Mouse (Mus musculus) layer of hippocampus, postnatal 10 days (tissue): ENCODE measurements around the gene Gm11037. TPM values are rescaled to one million over a fixed set of nuclear protein-coding genes. Genes with fewer than 3 reads are reported as not detected.

ENCODE experiments used
- DNase-seq, 2 experiments: peaks; one replicate each; pipeline ENCODE4 v3.0.0; 2021; ENCODE audit warnings: low spot score in 2 of 2
- total RNA-seq, 2 experiments: library from RNA; stranded (reverse); gene quantifications; 2 replicates each; pipeline ENCODE4 v1.2.3; 2021

The Gm11037 gene
- total RNA-seq, 2 experiments from 2014 or later, result not detected

- peak; percentile 45 to 48 for DNase-seq
These were observed 45.5 kb downstream of the Gm11037 start for GRCm38 (mm10) chr2:131178828-131179245.

- DNase-seq, result peak; percentile 69 to 73
These were observed 46.1 kb downstream of the Gm11037 start for GRCm38 (mm10) chr2:131179246-131179886.

- peak; percentile 84 to 92 for DNase-seq
These were observed 46.8 kb downstream of the Gm11037 start, which contains the start of gene Cenpb for GRCm38 (mm10) chr2:131179990-131180587. Gene Cenpb (minus strand): TSS chr2:131180067.

Other genes with a start within 250 kb of the Gm11037 start
- 10 to 100 TPM; 79.8 to 94.0 TPM for gene 4930402H24Rik, start 227.1 kb upstream of the Gm11037 start, total RNA-seq
- gene Atrn, start 227.0 kb upstream of the Gm11037 start, total RNA-seq, result 100 to 1,000 TPM; 103 TPM
- gene Gfra4, start 90.4 kb upstream of the Gm11037 start, total RNA-seq, result 10 to 100 TPM; 38.7 to 40.0 TPM
- 1 to 10 TPM; 1.1 to 1.4 TPM for gene Adam33, start 69.7 kb upstream of the Gm11037 start, total RNA-seq
- gene Siglec1, start 46.7 kb upstream of the Gm11037 start, total RNA-seq, result under 1 TPM; 0.50 to 0.51 TPM
- gene Hspa12b, start 6.2 kb upstream of the Gm11037 start, total RNA-seq, result 10 to 100 TPM in 1 of 2 experiments, 1 to 10 TPM in 1; 9.3 to 10.9 TPM
- 10 to 100 TPM; 64.4 to 70.0 TPM for gene 1700037H04Rik, start 26.6 kb downstream of the Gm11037 start, total RNA-seq
- 100 to 1,000 TPM; 106 to 108 TPM for gene Cenpb, start 46.6 kb downstream of the Gm11037 start, total RNA-seq
- gene Cdc25b, start 53.5 kb downstream of the Gm11037 start, total RNA-seq, result 10 to 100 TPM; 19.7 to 27.0 TPM
- 10 to 100 TPM; 21.9 to 22.7 TPM for gene Spef1, start 53.8 kb downstream of the Gm11037 start, total RNA-seq
- gene Ap5s1, start 73.6 kb downstream of the Gm11037 start, total RNA-seq, result 10 to 100 TPM; 21.0 to 22.4 TPM
- gene Mavs, start 100.6 kb downstream of the Gm11037 start, total RNA-seq, result 1 to 10 TPM; 6.8 to 7.4 TPM
- gene Pank2, start 129.0 kb downstream of the Gm11037 start, total RNA-seq, result 10 to 100 TPM; 64.8 to 69.1 TPM
- 10 to 100 TPM; 29.8 to 30.8 TPM for gene Rnf24, start 219.4 kb downstream of the Gm11037 start, total RNA-seq